Mouse (Mus musculus) intestine, embryonic 16.5 days (tissue): Measurements from ENCODE around the gene Glce. TPM values are rescaled to one million over a fixed set of nuclear protein-coding genes. Genes with fewer than 3 reads are reported as not detected.

Experiments
- ATAC-seq: fragments of 200-750 bp; cut with Nextera tagmentation; 2 replicates; pipeline ENCODE4 v1.8.0; 2017; ENCODE audit warnings: moderate TSS enrichment, moderate library complexity
- H3K27ac ChIP-seq: fragments of 300-500 bp; sonication (generic); 2 replicates; pipeline ENCODE4 v1.5.1; 2014; ENCODE audit warnings: mild to moderate bottlenecking, low read length
- H3K27me3 ChIP-seq: fragments of 300-500 bp; sonication (generic); replicated peaks from 2 replicates; pipeline ENCODE4 v1.6.1; 2014; ENCODE audit warnings: low read length, control low read depth, mixed read lengths; ENCODE audit not compliant: control insufficient read depth, insufficient read depth
- H3K36me3 ChIP-seq: fragments of 300-500 bp; sonication (generic); 2 replicates; pipeline ENCODE4 v1.6.1; 2014; ENCODE audit warnings: low read length, control low read depth; ENCODE audit not compliant: control insufficient read depth, insufficient read depth
- H3K4me1 ChIP-seq: fragments of 300-500 bp; sonication (generic); 2 replicates; pipeline ENCODE4 v1.6.1; 2014; ENCODE audit warnings: low read length, control low read depth, mixed read lengths; ENCODE audit not compliant: control insufficient read depth, insufficient read depth
- H3K4me2 ChIP-seq: fragments of 300-500 bp; sonication (generic); 2 replicates; pipeline ENCODE4 v1.6.1; 2014; ENCODE audit warnings: low read depth, low read length, control low read depth
- H3K4me3 ChIP-seq: fragments of 300-500 bp; sonication (generic); 2 replicates; pipeline ENCODE4 v1.5.1; 2014; ENCODE audit warnings: mild to moderate bottlenecking, low read length
- H3K9ac ChIP-seq: fragments of 300-500 bp; sonication (generic); 2 replicates; pipeline ENCODE4 v1.6.1; 2014; ENCODE audit warnings: low read depth, low read length
- H3K9me3 ChIP-seq: fragments of 300-500 bp; sonication (generic); 2 replicates; pipeline ENCODE4 v1.6.1; 2016; ENCODE audit warnings: low read length, control low read depth; ENCODE audit not compliant: control insufficient read depth
- WGBS: fragments of 180-500 bp; shearing (Covaris S2); extraction: QIAGEN DNeasy Blood & Tissue Kit; methylation state at CpG from one replicate; pipeline ENCODE4 v1.1.7; 2014; 5-methylcytosine and 5-hydroxymethylcytosine counted together
- polyA plus RNA-seq: library from polyadenylated mRNA; unstranded; fragments of >200 nt; fragmentation: Nextera tagmentation; extraction: Ambion mirVana; gene quantifications from 2 replicates; pipeline ENCODE4 v1.2.1, GENCODE M21; 2015

Gene Glce
- polyA plus RNA-seq, 1 experiment from 2014 or later: 16.0 TPM

DNA sequence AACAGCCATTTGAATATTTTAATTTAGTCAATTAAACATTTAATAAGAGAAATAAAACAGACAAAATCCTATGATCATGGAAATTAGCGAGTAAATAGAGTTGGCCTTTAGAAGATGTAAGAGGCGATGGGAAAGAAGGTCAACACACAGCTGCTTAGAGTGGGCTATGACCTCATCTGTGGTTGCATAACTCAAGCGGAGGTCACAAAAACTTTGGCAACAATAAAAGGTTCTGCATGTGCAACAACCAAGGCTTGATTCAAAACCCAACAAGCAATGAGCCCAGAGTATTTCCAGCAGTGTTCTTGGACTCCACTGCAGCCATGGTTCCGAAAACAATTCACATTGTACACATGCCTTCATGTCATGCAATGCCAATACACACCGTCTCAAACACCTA is 30.9 kb downstream of the Glce start:
- Histone ChIP-seq H3K4me2 (no peak overlapping the region), H3K4me1 (no peaks in the 10 kb centered on the region), H3K27me3 (no peaks in the 10 kb centered on the region), H3K4me3 (no peak overlapping the region), H3K36me3 (no peaks in the 10 kb centered on the region), H3K9ac (no peak overlapping the region), H3K9me3 (no peaks in the 10 kb centered on the region), H3K27ac (no peak overlapping the region)
- WGBS: 89% methylated on average over 5 of the region's 5 CpGs
- ATAC-seq: no peak

DNA sequence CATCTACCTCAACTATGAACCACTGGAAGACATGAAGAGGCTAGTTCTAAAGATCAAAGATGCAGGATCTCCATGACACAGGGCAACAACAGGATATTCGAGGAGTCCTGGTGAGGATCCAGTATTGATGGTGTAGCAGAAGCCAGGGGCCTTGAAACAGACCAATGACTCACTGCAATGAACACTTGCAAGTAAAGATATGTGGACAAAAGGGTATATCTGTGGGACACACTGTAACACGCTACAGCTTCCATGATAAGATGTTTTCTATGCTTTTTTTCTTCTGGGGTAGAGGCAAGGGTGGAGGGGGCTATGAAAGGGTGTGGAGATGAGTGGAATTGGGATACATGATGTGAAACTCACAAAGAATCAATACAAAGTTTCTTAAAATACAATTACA is 36.9 kb downstream of the Glce start:
- no peak overlapping the region for H3K4me3 ChIP-seq
- no peaks in the 10 kb centered on the region for H3K4me1 ChIP-seq
- H3K27ac ChIP-seq: no peak overlapping the region
- no peak overlapping the region for H3K9ac ChIP-seq
- no peak for ATAC-seq
- H3K4me2 ChIP-seq: no peak overlapping the region
- no peaks in the 10 kb centered on the region for H3K9me3 ChIP-seq
- H3K27me3 ChIP-seq: no peaks in the 10 kb centered on the region
- H3K36me3 ChIP-seq: no peaks in the 10 kb centered on the region
- WGBS: 90% methylated on average over 2 of the region's 2 CpGs

DNA sequence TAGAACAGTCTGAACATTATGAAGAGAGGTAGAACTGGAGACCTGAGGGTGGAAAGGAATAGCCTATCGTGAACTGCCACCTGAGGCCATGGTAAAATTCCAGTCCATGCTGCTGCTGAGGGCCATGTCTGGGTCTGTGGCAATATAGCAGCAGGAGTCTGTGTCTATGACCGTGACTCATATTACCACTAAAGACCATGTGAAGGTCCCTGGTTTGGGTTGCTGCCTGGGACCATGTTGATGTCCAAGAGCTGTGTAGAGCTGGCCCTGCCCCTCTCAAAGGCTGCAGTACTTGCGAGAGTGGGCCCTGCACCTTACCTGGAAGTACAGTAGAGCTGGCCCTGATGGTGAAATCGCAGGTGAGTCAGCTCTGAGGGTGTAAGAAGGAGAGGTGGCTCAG is 37.6 kb downstream of the Glce start:
- no peak overlapping the region for H3K9ac ChIP-seq
- H3K4me1 ChIP-seq: no peaks in the 10 kb centered on the region
- H3K9me3 ChIP-seq: no peaks in the 10 kb centered on the region
- no peaks in the 10 kb centered on the region for H3K27me3 ChIP-seq
- H3K4me3 ChIP-seq: no peak overlapping the region
- H3K4me2 ChIP-seq: no peak overlapping the region
- no peak overlapping the region for H3K27ac ChIP-seq
- ATAC-seq: no peak
- 91% methylated on average over 4 of the region's 4 CpGs for WGBS
- H3K36me3 ChIP-seq: no peaks in the 10 kb centered on the region

DNA sequence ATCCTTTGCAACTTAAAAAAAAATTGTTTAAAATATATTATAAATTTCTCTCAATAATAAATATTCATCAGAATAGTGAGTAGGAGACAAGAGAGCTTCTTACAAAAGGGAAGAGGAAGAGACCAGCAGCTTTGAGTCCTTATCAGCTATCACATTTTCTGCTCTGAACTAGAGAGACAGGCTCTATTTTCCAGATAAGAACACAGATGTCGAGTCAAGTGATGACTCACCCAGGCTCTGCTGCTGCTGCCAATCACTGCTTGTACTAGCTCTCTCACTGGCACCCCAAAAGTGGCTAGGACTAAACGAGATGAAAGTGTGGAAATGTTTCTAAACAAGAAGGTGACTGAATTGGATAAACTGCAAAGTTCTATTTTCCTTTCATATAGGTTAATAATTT is 39.5 kb downstream of the Glce start:
- Histone ChIP-seq H3K27me3 (no peaks in the 10 kb centered on the region), H3K27ac (no peak overlapping the region), H3K9ac (no peak overlapping the region), H3K4me3 (no peak overlapping the region), H3K36me3 (no peaks in the 10 kb centered on the region), H3K4me2 (no peak overlapping the region), H3K9me3 (no peaks in the 10 kb centered on the region), H3K4me1 (no peaks in the 10 kb centered on the region)
- no peak for ATAC-seq
- WGBS: 36% methylated on average over 2 of the region's 2 CpGs

DNA sequence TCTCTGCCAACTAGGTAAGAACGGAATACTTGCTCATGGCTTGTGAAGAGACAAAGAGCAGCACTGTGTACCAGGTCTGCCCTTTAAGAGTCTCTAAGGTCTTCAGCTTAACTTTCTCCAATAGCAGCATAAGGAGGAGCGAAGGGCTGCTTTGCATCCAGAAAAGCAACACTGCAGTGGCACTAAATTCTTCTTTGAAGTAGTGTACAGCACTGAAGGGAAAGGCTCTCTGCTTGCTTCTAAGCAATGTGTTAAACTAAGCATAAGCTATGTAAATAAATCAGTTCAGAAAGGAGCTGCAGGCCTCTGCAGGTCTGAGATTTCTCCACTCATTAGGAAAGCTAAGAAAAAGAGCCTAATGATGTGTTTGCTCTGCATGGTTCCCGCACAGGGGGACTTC is 40.9 kb downstream of the Glce start:
- Histone ChIP-seq H3K4me2 (no peak overlapping the region), H3K4me3 (no peak overlapping the region), H3K27ac (no peak overlapping the region), H3K9ac (no peak overlapping the region), H3K9me3 (no peaks in the 10 kb centered on the region), H3K36me3 (no peaks in the 10 kb centered on the region), H3K27me3 (no peaks in the 10 kb centered on the region), H3K4me1 (no peaks in the 10 kb centered on the region)
- ATAC-seq: no peak
- WGBS: 65% methylated on average over 3 of the region's 3 CpGs

DNA sequence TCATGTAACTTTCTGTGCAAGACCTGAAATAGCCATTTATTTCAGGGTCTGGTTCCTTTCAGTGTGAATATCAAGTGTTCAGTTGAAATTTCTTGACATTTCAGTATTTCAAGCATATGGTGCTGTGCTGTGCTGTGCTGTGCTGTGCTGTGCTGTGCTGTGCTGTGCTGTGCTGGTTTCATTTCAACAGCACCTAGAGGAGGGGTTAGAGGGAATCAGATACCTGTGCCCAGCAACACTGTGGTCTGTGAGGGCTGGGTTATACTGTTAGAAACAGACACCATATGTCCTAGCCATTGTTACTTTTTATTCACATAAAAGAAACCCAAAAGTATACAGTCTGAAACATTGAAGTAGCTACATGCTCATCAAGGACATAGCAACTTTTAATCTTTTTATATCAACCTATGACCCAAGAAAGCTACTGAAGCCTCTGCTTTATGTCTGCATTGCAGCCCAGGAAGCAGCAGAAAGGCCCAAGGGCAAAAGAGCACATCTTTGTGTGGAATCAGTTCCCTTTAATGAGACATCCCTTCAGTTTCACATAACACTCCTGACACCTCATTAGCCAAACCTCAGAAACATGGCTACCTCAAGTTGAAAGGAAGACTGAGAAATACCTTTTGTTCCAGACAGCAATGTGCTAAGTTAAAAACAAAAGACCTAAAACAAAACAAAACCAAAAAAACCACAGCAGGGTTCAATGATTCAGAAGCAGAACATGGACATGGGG is 42.3 kb downstream of the Glce start:
- no peak overlapping the region for H3K4me3 ChIP-seq
- no peak overlapping the region for H3K4me2 ChIP-seq
- no peak for ATAC-seq
- no peak overlapping the region for H3K9ac ChIP-seq
- H3K27me3 ChIP-seq: no peaks in the 10 kb centered on the region
- no peaks in the 10 kb centered on the region for H3K9me3 ChIP-seq
- no peaks in the 10 kb centered on the region for H3K4me1 ChIP-seq
- H3K27ac ChIP-seq: no peak overlapping the region
- no peaks in the 10 kb centered on the region for H3K36me3 ChIP-seq

DNA sequence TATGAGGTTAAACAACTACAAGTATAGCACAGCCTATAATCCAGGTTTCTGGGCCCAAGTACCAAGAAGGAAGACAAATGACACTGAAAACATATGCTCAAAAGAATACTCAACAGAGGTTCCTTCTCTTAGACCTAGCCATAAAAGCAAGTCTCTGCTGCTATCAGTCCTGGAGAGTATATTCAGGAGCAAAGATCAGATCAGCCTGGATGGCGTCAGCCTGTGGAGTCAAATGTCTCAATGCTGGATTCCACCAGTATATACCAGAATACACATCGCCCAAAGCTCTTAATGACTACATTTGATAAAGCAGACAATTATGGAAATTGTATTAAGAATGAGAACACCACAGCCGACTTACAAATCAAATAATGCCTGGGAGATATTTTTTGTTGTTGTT is 60.2 kb downstream of the Glce start:
- WGBS: 84% methylated on average over 3 of the region's 3 CpGs
- peak; percentile 66; the same call in 1 of the 2 replicates for ATAC-seq

DNA sequence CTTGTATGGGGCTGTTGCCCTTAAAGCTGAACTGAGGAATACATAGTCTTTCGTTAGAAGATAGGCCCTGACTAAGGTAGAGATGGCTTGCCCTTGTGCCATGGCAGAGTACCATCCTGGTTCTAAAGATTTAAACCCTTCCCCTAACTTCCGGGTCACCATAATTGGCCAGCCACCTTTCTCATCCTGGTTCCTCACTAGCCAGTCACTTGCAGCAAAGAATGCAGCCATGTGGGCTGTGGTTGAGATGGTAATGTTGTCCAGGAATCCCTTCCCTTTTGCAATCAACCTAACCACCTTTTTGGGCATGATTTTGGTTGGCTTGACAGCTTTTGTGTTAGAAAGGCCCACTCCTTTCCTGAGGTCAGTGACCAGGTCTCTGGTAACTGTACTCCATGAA is 62.0 kb downstream of the Glce start:
- no peak overlapping the region for H3K9ac ChIP-seq
- ATAC-seq: no peak
- H3K27me3 ChIP-seq: no peaks in the 10 kb centered on the region
- no peaks in the 10 kb centered on the region for H3K36me3 ChIP-seq
- no peaks in the 10 kb centered on the region for H3K4me1 ChIP-seq
- WGBS: 89% methylated on average over 2 of the region's 2 CpGs
- no peaks in the 10 kb centered on the region for H3K9me3 ChIP-seq
- no peak overlapping the region for H3K4me2 ChIP-seq
- no peak overlapping the region for H3K4me3 ChIP-seq
- no peak overlapping the region for H3K27ac ChIP-seq

More for the DNA sequence above, 60.2 kb downstream of the Glce start:
- Histone ChIP-seq H3K9ac (no peak overlapping the region), H3K36me3 (no peaks in the 10 kb centered on the region), H3K9me3 (no peaks in the 10 kb centered on the region), H3K27ac (no peak overlapping the region), H3K4me2 (no peak overlapping the region), H3K27me3 (no peaks in the 10 kb centered on the region), H3K4me3 (no peak overlapping the region), H3K4me1 (no peaks in the 10 kb centered on the region)

DNA sequence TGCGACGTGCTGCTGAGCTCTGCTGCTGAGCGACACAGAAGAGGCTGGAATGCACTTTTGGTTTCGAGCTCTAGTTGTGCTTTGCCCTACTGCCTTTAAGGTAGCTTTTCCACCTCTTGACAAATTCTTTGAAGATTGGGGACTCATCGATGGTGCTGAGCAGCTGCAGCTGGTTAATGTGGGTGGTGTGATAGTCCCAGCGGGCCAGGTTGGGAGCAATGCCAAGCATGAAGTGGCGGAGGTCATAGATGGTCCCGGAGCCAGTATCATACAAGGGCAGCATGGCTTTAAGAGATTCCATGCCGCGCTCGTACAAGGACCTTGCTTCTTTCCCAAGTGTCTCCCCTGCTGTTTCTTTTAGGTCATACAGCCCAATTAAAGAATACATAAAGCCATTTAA is 62.5 kb downstream of the Glce start:
- no peak overlapping the region for H3K9ac ChIP-seq
- no peak overlapping the region for H3K27ac ChIP-seq
- no peaks in the 10 kb centered on the region for H3K4me1 ChIP-seq
- no peaks in the 10 kb centered on the region for H3K27me3 ChIP-seq
- 90% methylated on average over 11 of the region's 11 CpGs for WGBS
- H3K36me3 ChIP-seq: no peaks in the 10 kb centered on the region
- no peaks in the 10 kb centered on the region for H3K9me3 ChIP-seq
- no peak overlapping the region for H3K4me3 ChIP-seq
- ATAC-seq: no peak
- no peak overlapping the region for H3K4me2 ChIP-seq

DNA sequence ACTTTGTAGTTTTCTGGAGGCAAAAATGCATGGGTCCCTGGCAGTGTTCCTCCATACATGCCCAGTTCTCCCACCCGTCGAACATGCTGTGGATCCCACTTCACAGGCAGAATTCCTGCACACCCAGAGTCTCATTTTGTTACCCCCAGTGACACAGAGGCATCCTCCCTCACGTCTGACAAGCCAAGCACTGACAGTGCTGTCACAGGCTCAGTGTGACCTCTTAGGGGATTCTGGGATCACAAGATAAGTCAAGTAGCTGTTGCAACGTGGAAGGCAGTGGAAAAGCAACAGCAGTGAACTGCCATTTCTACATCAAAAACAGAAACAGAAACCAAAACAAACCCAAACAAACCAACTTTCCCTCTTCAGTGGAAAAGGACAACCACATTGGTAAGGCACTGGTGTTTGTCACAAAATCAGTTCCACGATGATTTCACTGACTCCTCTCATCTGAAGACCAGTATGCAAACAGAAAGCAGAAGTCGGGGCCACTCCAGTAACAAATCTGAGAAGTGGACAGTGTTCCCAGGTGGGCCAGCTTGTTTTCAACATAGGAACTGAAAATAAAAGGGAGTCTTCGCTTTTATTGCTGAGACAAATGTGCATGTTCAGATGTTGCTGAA is 64.5 kb downstream of the Glce start:
- WGBS: 75% methylated on average over 7 of the region's 7 CpGs
- Histone ChIP-seq H3K27ac (no peak overlapping the region), H3K27me3 (no peaks in the 10 kb centered on the region), H3K36me3 (no peaks in the 10 kb centered on the region), H3K4me3 (no peak overlapping the region), H3K9me3 (no peaks in the 10 kb centered on the region), H3K4me2 (no peak overlapping the region), H3K4me1 (no peaks in the 10 kb centered on the region), H3K9ac (no peak overlapping the region)
- ATAC-seq: no peak
